In genomic region chr14:12821156-12821813, GRCm38 (mm10) we compare ENCODE assay signal across 8 mouse cellular contexts. TPM values are rescaled to one million over a fixed set of nuclear protein-coding genes. Genes with fewer than 3 reads are reported as not detected.
DNase-seq lines count a peak whose midpoint lies in the region; ATAC-seq and TF ChIP-seq lines count a peak whose summit lies in the region.

No protein-coding gene starts in this region.

- WGBS in lung, embryonic 16.5 days, result 2% methylated on average over 11 of the region's 13 CpGs
- WGBS in hindbrain, embryonic 11.5 days, result 3% methylated on average over 13 of the region's 13 CpGs
- 1% methylated on average over 13 of the region's 13 CpGs for WGBS in midbrain, postnatal 0 days

- no peak for ATAC-seq in lung, embryonic 16.5 days (ENCODE audit: low read depth)
- peak; percentile 59 for ATAC-seq in hindbrain, embryonic 11.5 days (ENCODE audit: low FRiP score)
- ATAC-seq in midbrain, postnatal 0 days (ENCODE audit: low FRiP score), result peak; percentile 31

- DNase-seq in embryo, embryonic 10 days (ENCODE audit: low spot score), result peak; percentile 16
- DNase-seq in embryo, embryonic 10.5 days (ENCODE audit: low spot score), result no peak
- DNase-seq in lung, adult 18-20 months, result no peak
- DNase-seq in hindbrain, embryonic 11.5 days (ENCODE audit: low spot score), result no peak
- DNase-seq in midbrain, postnatal 0 days (ENCODE audit: low spot score), result peak; percentile 54
- no peak for DNase-seq in thymus, postnatal 36 days
- no peak for DNase-seq in right cerebral cortex, adult 2 months (ENCODE audit: low spot score in 2 of 2)

- no peak overlapping the region for H3K9ac ChIP-seq in lung, embryonic 16.5 days (ENCODE audit: low read length)
- H3K9ac ChIP-seq in hindbrain, embryonic 11.5 days (ENCODE audit: low read depth, low read length), result peak overlapping the region; percentile 94
- peak overlapping the region; percentile 99 for H3K9ac ChIP-seq in midbrain, postnatal 0 days (replicated peaks; ENCODE audit: low read length, poor library complexity, severe bottlenecking)

- H3K9me3 ChIP-seq in lung, embryonic 16.5 days (ENCODE audit: control insufficient read depth, low read length), result no peaks in the 10 kb centered on the region
- H3K9me3 ChIP-seq in hindbrain, embryonic 11.5 days (ENCODE audit: control insufficient read depth, low read length), result no peaks in the 10 kb centered on the region
- H3K9me3 ChIP-seq in midbrain, postnatal 0 days (ENCODE audit: low read length), result no peaks in the 10 kb centered on the region

- H3K4me1 ChIP-seq in lung, embryonic 16.5 days (replicated peaks; ENCODE audit: control insufficient read depth, insufficient read depth, low read length), result peaks cover 12% of the 10 kb centered on the region
- no peaks in the 10 kb centered on the region for H3K4me1 ChIP-seq in hindbrain, embryonic 11.5 days (replicated peaks; ENCODE audit: control insufficient read depth, insufficient read depth, low read length)
- no peaks in the 10 kb centered on the region; the same call in 1 of the 2 replicates for H3K4me1 ChIP-seq in midbrain, postnatal 0 days (ENCODE audit: insufficient read depth, low read length)

- peak; percentile 62 for TF ChIP-seq CTCF in midbrain, postnatal 0 days (IDR thresholded peaks at IDR 0.05)

- H3K27me3 ChIP-seq in lung, embryonic 16.5 days (ENCODE audit: control insufficient read depth, insufficient read depth, low read depth, low read length), result peaks cover 29% of the 10 kb centered on the region
- H3K27me3 ChIP-seq in hindbrain, embryonic 11.5 days (ENCODE audit: control insufficient read depth, insufficient read depth, low read length), result no peaks in the 10 kb centered on the region
- H3K27me3 ChIP-seq in midbrain, postnatal 0 days (ENCODE audit: insufficient read depth, low read length), result no peaks in the 10 kb centered on the region

- peak overlapping the region; percentile 46 for H3K4me3 ChIP-seq in lung, embryonic 16.5 days (ENCODE audit: low read length)
- H3K4me3 ChIP-seq in hindbrain, embryonic 11.5 days (ENCODE audit: low read depth, low read length), result peak overlapping the region; percentile 83
- peak overlapping the region; percentile 92 for H3K4me3 ChIP-seq in midbrain, postnatal 0 days (ENCODE audit: low read depth, low read length)

- H3K4me2 ChIP-seq in lung, embryonic 16.5 days (ENCODE audit: low read depth, low read length), result peak overlapping the region; percentile 75
- peak overlapping the region; percentile 86 for H3K4me2 ChIP-seq in hindbrain, embryonic 11.5 days (replicated peaks; ENCODE audit: low read depth, low read length)
- H3K4me2 ChIP-seq in midbrain, postnatal 0 days (ENCODE audit: low read depth, low read length, poor library complexity, severe bottlenecking), result peak overlapping the region; percentile 72

- no peaks in the 10 kb centered on the region for H3K36me3 ChIP-seq in lung, embryonic 16.5 days (ENCODE audit: control insufficient read depth, insufficient read depth, low read length)
- no peaks in the 10 kb centered on the region for H3K36me3 ChIP-seq in hindbrain, embryonic 11.5 days (ENCODE audit: control insufficient read depth, insufficient read depth, low read length)
- H3K36me3 ChIP-seq in midbrain, postnatal 0 days (ENCODE audit: insufficient read depth, low read length), result no peaks in the 10 kb centered on the region

- H3K27ac ChIP-seq in lung, embryonic 16.5 days (ENCODE audit: low read length), result no peak overlapping the region
- peak overlapping the region; percentile 96 for H3K27ac ChIP-seq in hindbrain, embryonic 11.5 days (ENCODE audit: low read depth, low read length)
- H3K27ac ChIP-seq in midbrain, postnatal 0 days (ENCODE audit: low read depth, low read length), result peak overlapping the region; percentile 100

RNA-seq across cellular contexts. Expression of gene Cadps, which starts 1.6 kb away (rescaled TPM):
- polyA plus RNA-seq in lung, embryonic 16.5 days (2015; fragmentation: Nextera tagmentation; extraction: Ambion mirVana), result 0.41 and 0.57 TPM in 2 replicates
- 21.0 and 24.3 TPM in 2 replicates for polyA plus RNA-seq in hindbrain, embryonic 11.5 days (2014; fragmentation: Nextera tagmentation; extraction: Ambion mirVana)
- total RNA-seq in midbrain, postnatal 0 days (2014; rRNA removed), result 194 and 235 TPM in 2 replicates
- 33.0 and 38.6 TPM in 2 replicates for polyA plus RNA-seq in midbrain, postnatal 0 days (2015; fragmentation: Nextera tagmentation; extraction: Ambion mirVana)

Comparison
In these comparisons a context has a peak if more than half of its experiments do, and no peak if none do; other contexts are left out.
1. DNase-seq: peak in embryo, embryonic 10 days (single experiment) and midbrain, postnatal 0 days (single experiment); none in embryo, embryonic 10.5 days (single experiment), lung, adult 18-20 months (0 of 2), hindbrain, embryonic 11.5 days (single experiment), thymus, postnatal 36 days (0 of 2) and right cerebral cortex, adult 2 months (0 of 2).
2. RNA of gene Cadps, which starts 1.6 kb away (polyA plus RNA-seq): 33.0 to 38.6 TPM in midbrain, postnatal 0 days and 21.0 to 24.3 TPM in hindbrain, embryonic 11.5 days; 0.41 to 0.57 TPM in lung, embryonic 16.5 days; every median in the first group is over 10 times any median in the second.
3. Peak in every context shown above with its lines, with median percentiles within 50 percentile points of each other: H3K4me2 ChIP-seq and H3K4me3 ChIP-seq.